Mouse (Mus musculus) limb, embryonic 12.5 days (tissue): ENCODE measurements around the gene Wfdc10. TPM values are rescaled to one million over a fixed set of nuclear protein-coding genes. Genes with fewer than 3 reads are reported as not detected.

Experiments
- ATAC-seq: fragments of 200-750 bp; cut with Nextera tagmentation; 2 replicates; pipeline ENCODE4 v1.8.0; 2017; ENCODE audit warnings: low read depth, moderate TSS enrichment; ENCODE audit not compliant: insufficient number of reproducible peaks, insufficient read depth, low FRiP score, low TSS enrichment
- H3K27ac ChIP-seq: fragments of 300-500 bp; sonication (generic); 2 replicates; pipeline ENCODE4 v1.5.1; 2016; ENCODE audit warnings: mild to moderate bottlenecking, moderate library complexity
- H3K27me3 ChIP-seq: fragments of 300-500 bp; sonication (generic); 2 replicates; pipeline ENCODE4 v1.6.1; 2016; ENCODE audit warnings: mild to moderate bottlenecking, moderate library complexity
- H3K36me3 ChIP-seq: fragments of 300-500 bp; sonication (generic); 2 replicates; pipeline ENCODE4 v1.6.1; 2016; ENCODE audit warnings: mild to moderate bottlenecking, moderate library complexity
- H3K4me1 ChIP-seq: fragments of 300-500 bp; sonication (generic); replicated peaks from 2 replicates; pipeline ENCODE4 v1.6.1; 2016
- H3K4me2 ChIP-seq: fragments of 300-500 bp; sonication (generic); 2 replicates; pipeline ENCODE4 v1.6.1; 2016; ENCODE audit warnings: mild to moderate bottlenecking, moderate library complexity
- H3K4me3 ChIP-seq: fragments of 300-500 bp; sonication (generic); replicated peaks from 2 replicates; pipeline ENCODE4 v1.5.1; 2016; ENCODE audit warnings: mild to moderate bottlenecking
- H3K9ac ChIP-seq: fragments of 300-500 bp; sonication (generic); replicated peaks from 2 replicates; pipeline ENCODE4 v1.6.1; 2016; ENCODE audit warnings: mild to moderate bottlenecking, moderate library complexity
- H3K9me3 ChIP-seq: fragments of 300-500 bp; sonication (generic); 2 replicates; pipeline ENCODE4 v1.6.1; 2016; ENCODE audit warnings: mild to moderate bottlenecking, moderate library complexity
- WGBS: fragments of 180-500 bp; shearing (Covaris S2); methylation state at CpG from one replicate; pipeline ENCODE4 v1.1.7; 2016; 5-methylcytosine and 5-hydroxymethylcytosine counted together
- polyA plus RNA-seq: library from polyadenylated mRNA; unstranded; fragments of >200 nt; fragmentation: Nextera tagmentation; extraction: Ambion mirVana; gene quantifications from 2 replicates; pipeline ENCODE4 v1.2.1, GENCODE M21; 2016

Wfdc10 gene
- polyA plus RNA-seq, 1 experiment from 2014 or later, result not detected

GRCm38 (mm10) chr2:164701761-164702160 lies 45.9 kb downstream of the Wfdc10 start:
- no peaks in the 10 kb centered on the region for H3K27me3 ChIP-seq
- no peaks in the 10 kb centered on the region for H3K36me3 ChIP-seq
- H3K4me3 ChIP-seq, result no peak overlapping the region
- H3K9me3 ChIP-seq, result no peaks in the 10 kb centered on the region
- no peaks in the 10 kb centered on the region for H3K4me1 ChIP-seq
- no peak for ATAC-seq
- H3K4me2 ChIP-seq, result no peak overlapping the region
- H3K9ac ChIP-seq, result no peak overlapping the region
- 86% methylated on average over 5 of the region's 5 CpGs for WGBS
- no peak overlapping the region for H3K27ac ChIP-seq

GRCm38 (mm10) chr2:164704235-164704634 lies 48.4 kb downstream of the Wfdc10 start:
- no peaks in the 10 kb centered on the region for H3K36me3 ChIP-seq
- H3K4me1 ChIP-seq, result no peaks in the 10 kb centered on the region
- no peak overlapping the region for H3K9ac ChIP-seq
- H3K4me3 ChIP-seq, result no peak overlapping the region
- no peak for ATAC-seq
- no peaks in the 10 kb centered on the region for H3K9me3 ChIP-seq
- 78% methylated on average over 5 of the region's 5 CpGs for WGBS
- H3K4me2 ChIP-seq, result no peak overlapping the region
- no peak overlapping the region for H3K27ac ChIP-seq
- 0 out of 2 replicates have a peak, but pooled peaks cover 2% of the 10 kb centered on the region for H3K27me3 ChIP-seq

- Histone ChIP-seq H3K36me3 (no peaks in the 10 kb centered on the region), H3K27me3 (0 out of 2 replicates have a peak, but pooled peaks cover 2% of the 10 kb centered on the region), H3K27ac (no peak overlapping the region), H3K4me1 (no peaks in the 10 kb centered on the region), H3K9ac (no peak overlapping the region), H3K4me2 (no peak overlapping the region), H3K4me3 (no peak overlapping the region), H3K9me3 (no peaks in the 10 kb centered on the region)
- no peak for ATAC-seq
- WGBS, result 89% methylated on average over 6 of the region's 6 CpGs
Observed at GRCm38 (mm10) chr2:164705328-164705727, 49.5 kb downstream of the Wfdc10 start.

- Histone ChIP-seq H3K4me1 (no peaks in the 10 kb centered on the region), H3K9ac (no peak overlapping the region), H3K9me3 (no peaks in the 10 kb centered on the region), H3K27ac (no peak overlapping the region), H3K36me3 (no peaks in the 10 kb centered on the region), H3K4me3 (no peak overlapping the region), H3K27me3 (0 out of 2 replicates have a peak, but pooled peaks cover 2% of the 10 kb centered on the region), H3K4me2 (no peak overlapping the region)
- no peak for ATAC-seq
- WGBS, result 88% methylated on average over 14 of the region's 14 CpGs
Observed at GRCm38 (mm10) chr2:164705991-164706390, 50.1 kb downstream of the Wfdc10 start.

Other genes with a start within 250 kb of the Wfdc10 start
- gene Sdc4, start 212.2 kb upstream of the Wfdc10 start, polyA plus RNA-seq, result 34.3 and 36.5 TPM in 2 replicates
- gene Sys1, start 199.1 kb upstream of the Wfdc10 start, polyA plus RNA-seq, result 55.2 and 59.2 TPM in 2 replicates
- gene Gm20458, start 195.1 kb upstream of the Wfdc10 start, polyA plus RNA-seq, result 2.3 and 3.4 TPM in 2 replicates
- gene Trp53tg5, start 182.3 kb upstream of the Wfdc10 start, polyA plus RNA-seq, result not detected in 2 replicates
- gene Dbndd2, start 169.9 kb upstream of the Wfdc10 start, polyA plus RNA-seq, result 1.2 and 1.7 TPM in 2 replicates
- 24.9 and 32.7 TPM in 2 replicates for gene Pigt, start 158.5 kb upstream of the Wfdc10 start, polyA plus RNA-seq
- gene Wfdc2, start 93.6 kb upstream of the Wfdc10 start, polyA plus RNA-seq, result 36.2 and 39.6 TPM in 2 replicates
- gene Spint3, start 82.6 kb upstream of the Wfdc10 start, polyA plus RNA-seq, result not detected in 2 replicates
- 0.28 TPM in 1 of 2 replicates, not detected in the other for gene Wfdc6a, start 70.6 kb upstream of the Wfdc10 start, polyA plus RNA-seq
- gene Eppin, start 62.5 kb upstream of the Wfdc10 start, polyA plus RNA-seq, result not detected in 2 replicates
- not detected in 2 replicates for gene Wfdc6b, start 42.5 kb upstream of the Wfdc10 start, polyA plus RNA-seq
- not detected in 2 replicates for gene Wfdc8, start 42.4 kb upstream of the Wfdc10 start, polyA plus RNA-seq
- not detected in 2 replicates for gene Wfdc16, start 17.2 kb upstream of the Wfdc10 start, polyA plus RNA-seq
- not detected in 2 replicates for gene Wfdc9, start 537 bp downstream of the Wfdc10 start, polyA plus RNA-seq
- gene Wfdc11, start 18.0 kb downstream of the Wfdc10 start, polyA plus RNA-seq, result not detected in 2 replicates
- not detected in 2 replicates for gene Wfdc13, start 29.1 kb downstream of the Wfdc10 start, polyA plus RNA-seq
- gene Spint4, start 42.5 kb downstream of the Wfdc10 start, polyA plus RNA-seq, result not detected in 2 replicates
- not detected in 2 replicates for gene Spint5, start 59.3 kb downstream of the Wfdc10 start, polyA plus RNA-seq
- gene Wfdc3, start 89.9 kb downstream of the Wfdc10 start, polyA plus RNA-seq, result 0.61 and 0.91 TPM in 2 replicates
- gene Dnttip1, start 89.9 kb downstream of the Wfdc10 start, polyA plus RNA-seq, result 95.9 and 105 TPM in 2 replicates
- 558 and 599 TPM in 2 replicates for gene Ube2c, start 113.9 kb downstream of the Wfdc10 start, polyA plus RNA-seq
- gene Tnnc2, start 123.9 kb downstream of the Wfdc10 start, polyA plus RNA-seq, result 73.9 and 74.6 TPM in 2 replicates
- 19.0 and 19.2 TPM in 2 replicates for gene Snx21, start 129.8 kb downstream of the Wfdc10 start, polyA plus RNA-seq
- gene Acot8, start 148.8 kb downstream of the Wfdc10 start, polyA plus RNA-seq, result 13.8 and 14.0 TPM in 2 replicates
- gene Zswim3, start 149.1 kb downstream of the Wfdc10 start, polyA plus RNA-seq, result 8.5 TPM in 2 replicates
- gene Zswim1, start 166.6 kb downstream of the Wfdc10 start, polyA plus RNA-seq, result 17.3 and 20.4 TPM in 2 replicates
- gene Spata25, start 172.5 kb downstream of the Wfdc10 start, polyA plus RNA-seq, result not detected in 2 replicates
- 103 and 107 TPM in 2 replicates for gene Ctsa, start 176.8 kb downstream of the Wfdc10 start, polyA plus RNA-seq
- 6.3 and 6.8 TPM in 2 replicates for gene Neurl2, start 177.4 kb downstream of the Wfdc10 start, polyA plus RNA-seq
- gene Pltp, start 201.7 kb downstream of the Wfdc10 start, polyA plus RNA-seq, result 32.6 and 37.0 TPM in 2 replicates
- 82.6 and 97.6 TPM in 2 replicates for gene Pcif1, start 223.3 kb downstream of the Wfdc10 start, polyA plus RNA-seq